Mouse (Mus musculus): ENCODE results near the gene Aspm.

- TF ChIP-seq CTCF (IDR thresholded peaks at IDR 0.05; ENCODE audit: low read depth) (no peak), EP300 (IDR thresholded peaks at IDR 0.05; ENCODE audit: low read depth) (no peak)
These were observed 29.6 kb upstream of the Aspm start for GRCm38 (mm10) chr1:139425006-139425405.

Data from liver, embryonic 14.5 days (tissue).